Mouse (Mus musculus): ENCODE data around the gene Nrip1.

Nrip1 gene

GRCm38 (mm10) chr16:76265874-76266273, 107.8 kb downstream of the Nrip1 start:
- no peak for DNase-seq

DNA sequence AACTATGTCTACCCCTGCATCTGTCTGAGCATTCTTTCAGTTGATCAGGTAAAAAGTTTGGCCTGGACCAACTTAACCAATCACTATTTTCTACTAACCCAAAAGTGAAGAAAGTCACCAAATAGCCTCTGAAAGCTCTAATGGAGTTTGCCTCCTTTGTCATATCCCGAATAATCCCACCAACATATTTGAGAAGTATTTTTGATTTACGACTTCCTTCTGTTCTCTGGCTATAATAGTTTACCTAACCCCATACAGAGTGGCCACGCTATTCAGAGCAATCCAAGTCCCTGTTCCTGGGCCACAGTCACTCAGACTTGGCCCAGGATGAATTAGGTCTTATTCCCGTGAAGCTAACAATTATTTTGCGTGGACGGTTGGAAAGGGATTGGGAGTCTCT, 108.3 kb downstream of the Nrip1 start:
- DNase-seq = no peak

DNA sequence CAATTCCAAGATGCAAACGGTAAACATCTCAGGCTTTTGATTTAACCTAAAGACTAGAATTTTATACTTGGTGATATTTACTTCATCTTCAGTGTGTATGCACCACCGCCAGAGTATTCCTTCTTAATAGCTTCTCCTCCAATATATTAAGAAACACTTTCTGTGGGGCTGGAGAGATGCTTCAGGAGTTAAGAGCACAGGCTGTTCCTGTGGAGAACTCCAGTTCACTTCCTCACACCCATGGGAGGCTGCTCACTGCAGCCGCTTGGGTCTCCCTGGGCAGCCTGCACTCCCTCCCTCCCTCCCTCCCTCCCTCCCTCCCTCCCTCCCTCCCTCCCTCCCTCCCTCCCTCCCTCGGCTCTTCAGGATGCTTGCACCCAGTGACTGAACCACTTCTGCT, 110.2 kb downstream of the Nrip1 start:
- no peak for DNase-seq

- DNase-seq = no peak
Measured at GRCm38 (mm10) chr16:76260296-76260695, 113.3 kb downstream of the Nrip1 start.

DNA sequence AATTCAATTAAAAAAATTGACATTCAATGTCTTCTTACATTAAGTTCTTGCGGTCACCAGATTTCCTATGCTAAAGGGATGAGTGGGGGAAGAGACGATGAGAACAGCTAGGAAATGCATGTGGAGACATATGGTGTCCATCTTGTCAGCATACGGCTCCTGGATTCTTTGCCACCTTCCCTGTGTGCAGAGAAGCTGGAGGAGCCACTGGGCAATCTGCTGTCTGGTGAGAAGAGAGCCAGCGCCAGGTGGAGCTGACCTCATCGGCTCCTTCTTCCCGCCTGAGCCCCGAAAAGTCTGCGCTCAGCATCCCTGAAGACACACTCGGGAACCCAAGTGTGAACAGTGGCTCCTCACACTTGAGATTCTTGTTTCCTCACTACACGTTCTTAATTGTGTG, 121.8 kb downstream of the Nrip1 start:
- DNase-seq = no peak

DNA sequence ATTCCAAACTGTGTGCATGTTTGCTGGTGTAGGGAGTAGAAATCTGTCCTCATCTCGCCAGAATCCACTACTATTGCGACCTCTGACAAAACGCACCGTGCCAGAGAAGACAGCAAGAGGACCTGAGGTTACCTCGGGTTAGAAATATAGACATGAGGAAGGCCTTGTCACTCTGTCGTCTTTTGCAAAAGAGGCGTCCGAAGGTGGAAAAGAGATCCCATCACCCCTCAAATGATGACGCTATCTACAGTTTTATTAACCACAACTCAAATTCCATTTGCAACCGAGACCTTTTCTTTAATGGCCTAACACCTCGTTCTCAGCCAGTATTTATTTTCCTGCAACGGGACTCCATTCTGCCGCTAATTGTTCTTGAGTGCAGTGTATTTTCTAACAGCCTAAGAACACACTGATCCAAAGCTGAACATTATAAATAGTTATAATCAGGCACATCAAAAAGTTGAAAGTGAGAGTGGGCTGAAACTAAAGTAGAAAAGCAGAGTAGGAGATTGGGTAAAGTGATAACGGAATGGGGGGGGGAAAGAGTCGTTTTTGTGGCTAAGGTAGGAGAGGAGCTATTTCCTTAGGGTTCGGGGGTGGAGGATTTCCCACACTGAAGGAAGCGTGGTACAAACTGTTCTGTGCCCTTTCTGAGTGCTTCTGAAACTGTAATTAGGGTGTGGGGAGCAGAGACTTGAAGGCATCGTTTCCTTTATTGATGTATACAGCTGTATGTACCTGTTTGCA, 124.1 kb downstream of the Nrip1 start:
- no peak for DNase-seq

- peak; percentile 81 for DNase-seq
Measured at GRCm38 (mm10) chr16:76242850-76243249, 130.8 kb downstream of the Nrip1 start.

DNA sequence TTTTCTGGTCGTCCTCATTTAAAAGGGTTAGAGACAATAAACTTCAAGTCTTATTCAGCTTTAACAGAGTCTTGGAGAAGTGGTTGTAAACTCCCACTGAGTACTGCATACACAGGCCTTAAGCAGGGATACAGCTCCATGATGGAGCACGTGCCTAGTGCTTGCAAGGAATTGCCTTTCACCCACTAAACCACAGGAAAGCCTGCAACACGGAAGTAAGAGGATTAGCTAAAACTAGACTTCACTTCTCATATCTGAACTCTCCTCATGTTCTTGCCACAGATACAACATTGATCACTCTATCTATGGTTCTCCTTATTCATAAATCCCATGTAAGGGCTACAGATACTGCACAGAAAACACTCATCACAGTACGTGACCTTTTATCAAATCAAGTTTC, 132.4 kb downstream of the Nrip1 start:
- no peak for DNase-seq

DNA sequence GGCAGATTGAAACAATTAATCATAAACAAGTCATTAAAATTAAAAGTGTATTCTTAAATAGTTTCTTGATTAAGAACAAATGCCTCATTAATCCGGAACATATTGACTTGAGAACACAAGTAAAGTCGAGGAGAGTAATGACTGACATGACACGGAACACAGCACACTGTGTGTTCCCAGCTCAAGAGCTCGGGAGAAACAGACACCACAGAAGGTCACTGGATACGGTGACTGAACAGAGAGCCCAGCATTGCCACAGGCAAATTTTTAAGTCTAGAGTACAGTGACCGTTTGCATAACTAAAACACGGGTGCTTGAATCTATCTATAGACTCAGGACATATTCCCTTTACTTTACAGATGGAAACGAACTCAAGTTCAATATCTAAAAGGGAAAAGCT, 134.3 kb downstream of the Nrip1 start:
- peak; percentile 38 for DNase-seq

GRCm38 (mm10) chr16:76238784-76239183, 134.8 kb downstream of the Nrip1 start:
- no peak for DNase-seq
